Mouse (Mus musculus) MEL (cell line): ENCODE measurements around the gene Gm20388. TPM values are rescaled to one million over a fixed set of nuclear protein-coding genes. Genes with fewer than 3 reads are reported as not detected.

Source experiments
- DNase-seq: peaks from one replicate; pipeline ENCODE4 v3.0.0; 2011; ENCODE audit warnings: low read depth, low spot score
- H3K27ac ChIP-seq: 2 replicates; pipeline ENCODE4 v1.5.1; 2012; ENCODE audit warnings: low read depth, mild to moderate bottlenecking, control low read depth, low read length, moderate library complexity; ENCODE audit not compliant: control insufficient read depth
- H3K27me3 ChIP-seq, 2 experiments: fragments of 150-350 bp in 1 of 2; sonication (generic) in 1 of 2; 2 replicates each; pipeline ENCODE4 v1.6.1; 2012; ENCODE audit warnings: low read length in 2 of 2, mild to moderate bottlenecking in 2 of 2, improper control_type of control experiment in 1 of 2, moderate library complexity in 1 of 2; ENCODE audit not compliant: insufficient read depth in 2 of 2, control insufficient read depth in 1 of 2
- H3K36me3 ChIP-seq, 2 experiments: 2 replicates each; pipeline ENCODE4 v1.6.1; 2012 to 2014; ENCODE audit warnings: low read length in 2 of 2, improper control_type of control experiment in 1 of 2, inconsistent platforms in 1 of 2, mild to moderate bottlenecking in 1 of 2; ENCODE audit not compliant: insufficient read depth in 2 of 2, control insufficient read depth in 1 of 2
- H3K4me1 ChIP-seq, 2 experiments: fragments of 150-350 bp in 1 of 2; sonication (generic) in 1 of 2; 2 replicates each; pipeline ENCODE4 v1.6.1; 2012; ENCODE audit warnings: low read length in 2 of 2, improper control_type of control experiment in 1 of 2, mild to moderate bottlenecking in 1 of 2; ENCODE audit not compliant: insufficient read depth in 2 of 2, control insufficient read depth in 1 of 2
- H3K4me3 ChIP-seq, 2 experiments: fragments of 150-350 bp in 1 of 2; sonication (generic) in 1 of 2; 2 replicates each; pipeline ENCODE4 v1.5.1; 2012; ENCODE audit warnings: low read depth in 2 of 2, low read length in 2 of 2, mild to moderate bottlenecking in 2 of 2, moderate library complexity in 2 of 2, control low read depth in 1 of 2, improper control_type of control experiment in 1 of 2; ENCODE audit not compliant: control insufficient read depth in 1 of 2, insufficient read depth in 1 of 2
- H3K79me2 ChIP-seq: 2 replicates; pipeline ENCODE4 v1.6.1; 2012; ENCODE audit warnings: mild to moderate bottlenecking, low read length, moderate library complexity; ENCODE audit not compliant: control insufficient read depth, poor library complexity, insufficient read depth
- H3K9ac ChIP-seq: 2 replicates; pipeline ENCODE4 v1.6.1; 2012; ENCODE audit warnings: low read depth, mild to moderate bottlenecking, control low read depth, low read length, moderate library complexity; ENCODE audit not compliant: control insufficient read depth, poor library complexity, severe bottlenecking
- H3K9me3 ChIP-seq: fragments of 150-350 bp; sonication (generic); replicated peaks from 2 replicates; pipeline ENCODE4 v1.6.1; 2012; ENCODE audit warnings: mild to moderate bottlenecking, low read length, improper control_type of control experiment, moderate library complexity; ENCODE audit not compliant: insufficient read depth
- BHLHE40 ChIP-seq: IDR thresholded peaks from 2 replicates; pipeline ENCODE4 v1.6.1; 2012; ENCODE audit warnings: low read depth, mild to moderate bottlenecking, inconsistent platforms, low read length, improper control_type of control experiment, borderline replicate concordance
- CHD1 ChIP-seq: IDR thresholded peaks from 2 replicates; pipeline ENCODE4 v1.6.1; 2012; ENCODE audit warnings: low read depth, mild to moderate bottlenecking, inconsistent platforms, low read length, improper control_type of control experiment
- CTCF ChIP-seq, 3 experiments: IDR thresholded peaks in 2 of 3; conservative IDR thresholded peaks in 1 of 3; 2 replicates each; pipeline ENCODE4 v1.5.1; 2011 to 2012; ENCODE audit warnings: low read length in 3 of 3, low read depth in 2 of 3, mild to moderate bottlenecking in 2 of 3, improper control_type of control experiment in 1 of 3, inconsistent platforms in 1 of 3, mixed read lengths in 1 of 3, moderate library complexity in 1 of 3; ENCODE audit not compliant: control insufficient read depth in 1 of 3, insufficient read depth in 1 of 3, poor library complexity in 1 of 3, severe bottlenecking in 1 of 3
- ELF1 ChIP-seq: IDR thresholded peaks from 2 replicates; pipeline ENCODE4 v1.6.1; 2014; ENCODE audit warnings: low read depth, mild to moderate bottlenecking, inconsistent platforms, low read length, improper control_type of control experiment, moderate library complexity
- ETS1 ChIP-seq: IDR thresholded peaks from 2 replicates; pipeline ENCODE4 v1.6.1; 2012; ENCODE audit warnings: low read depth, mild to moderate bottlenecking, inconsistent platforms, low read length, improper control_type of control experiment, moderate library complexity
- GABPA ChIP-seq: IDR thresholded peaks from 2 replicates; pipeline ENCODE4 v1.6.1; 2012; ENCODE audit warnings: low read depth, mild to moderate bottlenecking, inconsistent platforms, low read length, improper control_type of control experiment, moderate library complexity
- GATA1 ChIP-seq: IDR thresholded peaks from 2 replicates; pipeline ENCODE4 v1.6.1; 2011; ENCODE audit warnings: low read depth, low read length, improper control_type of control experiment
- HCFC1 ChIP-seq: IDR thresholded peaks from 2 replicates; pipeline ENCODE4 v1.6.1; 2012; ENCODE audit warnings: low read depth, mild to moderate bottlenecking, inconsistent platforms, low read length, improper control_type of control experiment, moderate library complexity
- JUND ChIP-seq: IDR thresholded peaks from 2 replicates; pipeline ENCODE4 v1.6.1; 2011; ENCODE audit warnings: low read depth, mild to moderate bottlenecking, improper control_type of control experiment, low read length
- MAFK ChIP-seq: IDR thresholded peaks from 2 replicates; pipeline ENCODE4 v1.6.1; 2011; ENCODE audit warnings: low read depth, mild to moderate bottlenecking, low read length, improper control_type of control experiment, borderline replicate concordance
- MAX ChIP-seq: IDR thresholded peaks from 2 replicates; pipeline ENCODE4 v1.6.1; 2011; ENCODE audit warnings: low read length, improper control_type of control experiment
- MEF2A ChIP-seq: IDR thresholded peaks from 2 replicates; pipeline ENCODE4 v1.6.1; 2014; ENCODE audit warnings: low read depth, mild to moderate bottlenecking, inconsistent platforms, low read length, improper control_type of control experiment; ENCODE audit not compliant: poor library complexity, insufficient replicate concordance, severe bottlenecking; ENCODE audit errors: extremely low read depth
- MXI1 ChIP-seq: IDR thresholded peaks from 2 replicates; pipeline ENCODE4 v1.6.1; 2011; ENCODE audit warnings: mild to moderate bottlenecking, low read depth, low read length, improper control_type of control experiment
- MYB ChIP-seq: IDR thresholded peaks from 2 replicates; pipeline ENCODE4 v1.6.1; 2011; ENCODE audit warnings: mild to moderate bottlenecking, low read depth, low read length, improper control_type of control experiment
- NELFE ChIP-seq: IDR thresholded peaks from 2 replicates; pipeline ENCODE4 v1.6.1; 2011; ENCODE audit warnings: low read depth, low read length, improper control_type of control experiment
- NRF1 ChIP-seq: IDR thresholded peaks from 2 replicates; pipeline ENCODE4 v1.6.1; 2014; ENCODE audit warnings: low read depth, mild to moderate bottlenecking, inconsistent platforms, low read length, improper control_type of control experiment, moderate library complexity; ENCODE audit not compliant: poor library complexity, insufficient read depth, severe bottlenecking
- POLR2AphosphoS5 ChIP-seq: IDR thresholded peaks from 2 replicates; pipeline ENCODE4 v1.6.1; 2012; ENCODE audit warnings: low read depth, borderline replicate concordance, mild to moderate bottlenecking, inconsistent platforms, low read length, moderate library complexity, mixed read lengths
- SIN3A ChIP-seq: IDR thresholded peaks from 2 replicates; pipeline ENCODE4 v1.6.1; 2012; ENCODE audit warnings: low read length, improper control_type of control experiment, inconsistent platforms
- SMC3 ChIP-seq: IDR thresholded peaks from 2 replicates; pipeline ENCODE4 v1.6.1; 2011; ENCODE audit warnings: low read depth, low read length, improper control_type of control experiment
- TAL1 ChIP-seq: IDR thresholded peaks from 2 replicates; pipeline ENCODE4 v1.6.1; 2012; ENCODE audit warnings: mild to moderate bottlenecking, inconsistent platforms, low read length, moderate library complexity, mixed read lengths
- TCF12 ChIP-seq: IDR thresholded peaks from 2 replicates; pipeline ENCODE4 v1.6.1; 2014; ENCODE audit warnings: low read depth, mild to moderate bottlenecking, inconsistent platforms, low read length, improper control_type of control experiment, moderate library complexity
- UBTF ChIP-seq: IDR thresholded peaks from 2 replicates; pipeline ENCODE4 v1.6.1; 2012; ENCODE audit warnings: low read depth, mild to moderate bottlenecking, inconsistent platforms, low read length, improper control_type of control experiment, moderate library complexity, borderline replicate concordance; ENCODE audit not compliant: insufficient read depth
- ZKSCAN1 ChIP-seq: IDR thresholded peaks from 2 replicates; pipeline ENCODE4 v1.6.1; 2012; ENCODE audit warnings: low read depth, mild to moderate bottlenecking, inconsistent platforms, low read length, improper control_type of control experiment, moderate library complexity
- ZMIZ1 ChIP-seq: IDR thresholded peaks from 2 replicates; pipeline ENCODE4 v1.6.1; 2012; ENCODE audit warnings: low read depth, mild to moderate bottlenecking, inconsistent platforms, low read length, improper control_type of control experiment, moderate library complexity
- polyA plus RNA-seq, 2 experiments: library from polyadenylated mRNA; stranded (reverse) in 1 of 2; unstranded in 1 of 2; fragments of >175 nt in 1 of 2; fragments of >200 nt in 1 of 2; gene quantifications; 2 replicates each; pipeline versions ENCODE4 v1.2.1 to v1.2.4; 2012; ENCODE audit warnings: low replicate concordance in 2 of 2, low read depth in 1 of 2; ENCODE audit not compliant: insufficient read length in 2 of 2, insufficient read depth in 1 of 2, missing spikeins in 1 of 2
- total RNA-seq: library from RNA; depleted of rRNA; stranded (reverse); fragments of 300-350 nt; gene quantifications from 2 replicates; pipeline ENCODE4 v1.2.3, GENCODE M21; 2012

Gene Gm20388
- total and polyA plus RNA-seq, 3 experiments, result 11.1 to 17.8 TPM; not detected in 1

GRCm38 (mm10) chr8:120698426-120698825 is 787.8 kb downstream of the Gm20388 start:
- no peaks in the 10 kb centered on the region for H3K36me3 ChIP-seq
- no peaks in the 10 kb centered on the region for H3K27me3 ChIP-seq
- no peaks in the 10 kb centered on the region for H3K4me1 ChIP-seq
- TF ChIP-seq NELFE (no peak), ZKSCAN1 (no peak), TAL1 (no peak), ETS1 (no peak)
- H3K4me3 ChIP-seq, result no peak overlapping the region
- H3K9me3 ChIP-seq, result no peaks in the 10 kb centered on the region
- H3K27ac ChIP-seq, result no peak overlapping the region
- DNase-seq, result no peak
- no peak overlapping the region for H3K9ac ChIP-seq
- H3K79me2 ChIP-seq, result no peaks in the 10 kb centered on the region

- no peaks in the 10 kb centered on the region for H3K4me1 ChIP-seq
Observed at GRCm38 (mm10) chr8:120699079-120699478, 788.4 kb downstream of the Gm20388 start.

GRCm38 (mm10) chr8:120699565-120699964 is 788.9 kb downstream of the Gm20388 start:
- no peak for DNase-seq
- H3K79me2 ChIP-seq, result no peaks in the 10 kb centered on the region
- H3K9ac ChIP-seq, result no peak overlapping the region
- TF ChIP-seq NRF1 (no peak), POLR2AphosphoS5 (no peak), GABPA (no peak), SMC3 (no peak), TCF12 (no peak), MYB (no peak), ZKSCAN1 (no peak), NELFE (no peak), MEF2A (no peak), MAX (no peak), MAFK (no peak), CTCF (IDR thresholded peaks at IDR 0.05 in 2 of 3, conservative IDR thresholded peaks at IDR 0.05 in 1 of 3; ENCODE audit: control insufficient read depth in 1 of 3, insufficient read depth in 1 of 3, low read depth in 2 of 3, low read length in 3 of 3, poor library complexity in 1 of 3, severe bottlenecking in 1 of 3) (no peak), SIN3A (no peak), ELF1 (no peak), JUND (no peak), HCFC1 (no peak), BHLHE40 (no peak), TAL1 (no peak), GATA1 (no peak), ZMIZ1 (no peak)
- H3K9me3 ChIP-seq, result no peaks in the 10 kb centered on the region
- H3K4me1 ChIP-seq, result no peaks in the 10 kb centered on the region
- H3K36me3 ChIP-seq, result no peaks in the 10 kb centered on the region
- H3K27ac ChIP-seq, result no peak overlapping the region
- no peak overlapping the region for H3K4me3 ChIP-seq
- H3K27me3 ChIP-seq, result no peaks in the 10 kb centered on the region

More at GRCm38 (mm10) chr8:120699079-120699478, 788.4 kb downstream of the Gm20388 start:
- no peak for DNase-seq
- no peaks in the 10 kb centered on the region for H3K27me3 ChIP-seq
- no peak overlapping the region for H3K27ac ChIP-seq
- H3K79me2 ChIP-seq, result no peaks in the 10 kb centered on the region
- TF ChIP-seq GATA1, result no peak
- TF ChIP-seq MAX, result no peak
- TF ChIP-seq BHLHE40, result no peak
- no peak for TF ChIP-seq SIN3A
- no peak for TF ChIP-seq MXI1
- no peak for TF ChIP-seq UBTF
- TF ChIP-seq CHD1, result no peak
- H3K4me3 ChIP-seq, result no peak overlapping the region
- no peak overlapping the region for H3K9ac ChIP-seq
- no peaks in the 10 kb centered on the region for H3K36me3 ChIP-seq
- no peaks in the 10 kb centered on the region for H3K9me3 ChIP-seq
